Mouse (Mus musculus): ENCODE measurements around the gene Olfr632.
"Not testable (repeated sequence)": the region's sequence is repeated elsewhere in the genome, so short reads cannot be mapped to it uniquely, and the experiment has no call there.

Gene Olfr632

GRCm38 (mm10) chr7:103934264-103934663 is at the start of gene Olfr632:
Gene Olfr632, plus strand, starts transcription at chr7:103934347.
- no peak for DNase-seq (ENCODE audit: low read depth, low spot score)

- DNase-seq (ENCODE audit: low read depth, low spot score) = no peak
Observed at GRCm38 (mm10) chr7:103886152-103886551, 48.0 kb upstream of the Olfr632 start, which contains the start of gene Olfr66. Gene Olfr66, minus strand, starts transcription at chr7:103886252.

GRCm38 (mm10) chr7:103894385-103894784 is 39.8 kb upstream of the Olfr632 start, which contains the start of gene Olfr64:
Gene Olfr64, minus strand, starts transcription at chr7:103894485.
- no peak for DNase-seq (ENCODE audit: low read depth, low spot score)

- no peak for DNase-seq (ENCODE audit: low read depth, low spot score)
Observed at GRCm38 (mm10) chr7:103903187-103903586, 31.0 kb upstream of the Olfr632 start, which contains the start of gene Olfr65. Gene Olfr65, plus strand, starts transcription at chr7:103903487.

- DNase-seq (ENCODE audit: low read depth, low spot score) = no peak
Observed at GRCm38 (mm10) chr7:103910047-103910446, 24.1 kb upstream of the Olfr632 start.

GRCm38 (mm10) chr7:103912969-103913511 is 21.1 kb upstream of the Olfr632 start:
- peak; percentile 18 for DNase-seq (ENCODE audit: low read depth, low spot score)

- no peak for DNase-seq (ENCODE audit: low read depth, low spot score)
Observed at GRCm38 (mm10) chr7:103915338-103915737, 18.8 kb upstream of the Olfr632 start.

- no peak for DNase-seq (ENCODE audit: low read depth, low spot score)
Observed at GRCm38 (mm10) chr7:103928525-103928924, 5.6 kb upstream of the Olfr632 start, which contains the start of gene Olfr631. Gene Olfr631, plus strand, starts transcription at chr7:103928825.

- peak; percentile 28 for DNase-seq (ENCODE audit: low read depth, low spot score)
Observed at GRCm38 (mm10) chr7:103942730-103943129, 8.6 kb downstream of the Olfr632 start.

GRCm38 (mm10) chr7:103944137-103944536 is 10.0 kb downstream of the Olfr632 start, which contains the start of gene Olfr633:
Gene Olfr633, plus strand, starts transcription at chr7:103944437.
- DNase-seq (ENCODE audit: low read depth, low spot score) = no peak

GRCm38 (mm10) chr7:103966873-103967272 is 32.7 kb downstream of the Olfr632 start:
- DNase-seq (ENCODE audit: low read depth, low spot score) = not testable (repeated sequence)

GRCm38 (mm10) chr7:103970852-103971251 is 36.7 kb downstream of the Olfr632 start, which contains the start of gene Olfr635:
Gene Olfr635, plus strand, starts transcription at chr7:103971152.
- DNase-seq (ENCODE audit: low read depth, low spot score) = no peak

- DNase-seq (ENCODE audit: low read depth, low spot score) = no peak
Observed at GRCm38 (mm10) chr7:103971782-103972181, 37.6 kb downstream of the Olfr632 start.

All from WW6 (cell line).